In the genomic region with DNA sequence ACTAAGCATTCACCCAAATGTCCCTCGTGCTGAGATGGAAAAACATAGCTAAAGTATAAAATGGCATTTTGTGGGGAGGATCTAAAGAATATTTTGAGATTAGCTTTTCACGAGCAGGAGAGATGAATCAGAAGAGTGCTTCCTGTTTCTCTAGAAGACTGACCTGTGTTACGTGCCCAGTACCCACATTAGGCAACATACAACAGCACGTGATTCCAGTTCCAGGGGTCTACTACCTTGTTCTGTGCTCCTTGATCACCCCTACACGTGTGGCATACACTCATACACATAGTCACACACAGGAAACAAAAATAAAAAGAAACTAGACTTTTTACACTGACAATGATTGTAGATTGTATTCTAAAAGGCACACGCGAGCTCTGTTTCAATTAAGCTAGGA, we compare ENCODE assay signal across 9 mouse cellular contexts. TPM values are rescaled to one million over a fixed set of nuclear protein-coding genes. Genes with fewer than 3 reads are reported as not detected.
DNase-seq lines count a peak whose midpoint lies in the region; ATAC-seq and TF ChIP-seq lines count a peak whose summit lies in the region.
"Had no signal": no experiment of that assay in that cellular context is flagged by ENCODE, and none has a peak within 500 bp of the region (broad histone marks: within the 10 kb centered on the region; RNA-seq: fewer than 3 reads in every experiment).

No protein-coding gene starts in this region.

- no peaks in the 10 kb centered on the region for H3K9me3 ChIP-seq in heart, embryonic 13.5 days
- no peaks in the 10 kb centered on the region for H3K9me3 ChIP-seq in forebrain, embryonic 14.5 days (replicated peaks; ENCODE audit: control insufficient read depth, low read length)
- H3K9me3 ChIP-seq in liver, embryonic 14.5 days (ENCODE audit: control insufficient read depth, low read length), result no peaks in the 10 kb centered on the region

- no peak for TF ChIP-seq EP300 in liver, embryonic 14.5 days (IDR thresholded peaks at IDR 0.05; ENCODE audit: low read depth)

- no peak for DNase-seq in heart, adult 9 months (ENCODE audit: low spot score in 2 of 2)
- peak; percentile 45 for DNase-seq in A20 (ENCODE audit: low read depth, low spot score)
- no peak for DNase-seq in forebrain, embryonic 14.5 days (ENCODE audit: low spot score)
- no peak for DNase-seq in liver, embryonic 14.5 days (ENCODE audit: low read depth in 3 of 3, low spot score in 3 of 3)
- DNase-seq in cerebellum, adult 9-10 months, result no peak
- no peak for DNase-seq in retina, embryonic 14.5 days (ENCODE audit: low spot score)
- no peak for DNase-seq in B cell, adult 2 months
- DNase-seq: thymus, postnatal 36 days had no signal

- peak overlapping the region; percentile 78 for H3K4me2 ChIP-seq in heart, embryonic 13.5 days
- H3K4me2 ChIP-seq in forebrain, embryonic 14.5 days (ENCODE audit: low read length), result peak overlapping the region; percentile 94; the same call in 1 of the 2 replicates
- H3K4me2 ChIP-seq in liver, embryonic 14.5 days (ENCODE audit: low read depth), result peak overlapping the region; percentile 81

- no peak for TF ChIP-seq CTCF in liver, embryonic 14.5 days (IDR thresholded peaks at IDR 0.05; ENCODE audit: low read depth)

- ATAC-seq in heart, embryonic 13.5 days (ENCODE audit: extremely low read depth, insufficient number of reproducible peaks, low FRiP score, low TSS enrichment), result no peak
- ATAC-seq in forebrain, embryonic 14.5 days, result no peak
- ATAC-seq in liver, embryonic 14.5 days (ENCODE audit: insufficient read depth), result no peak

- 76% methylated on average over 7 of the region's 7 CpGs for WGBS in heart, embryonic 13.5 days
- WGBS in forebrain, embryonic 14.5 days, result 79% methylated on average over 7 of the region's 7 CpGs
- 64% methylated on average over 7 of the region's 7 CpGs for WGBS in liver, embryonic 14.5 days (ENCODE audit: insufficient replicate concordance)

- peak overlapping the region; percentile 61 for H3K4me3 ChIP-seq in heart, embryonic 13.5 days
- H3K4me3 ChIP-seq in forebrain, embryonic 14.5 days (ENCODE audit: low read depth, low read length), result peak overlapping the region; percentile 82; the same call in 1 of the 2 replicates
- peak overlapping the region in 1 of 2 experiments; percentile 98; a peak in 2 of 4 replicates for H3K4me3 ChIP-seq in liver, embryonic 14.5 days (ENCODE audit: insufficient read depth in 1 of 2, low read depth in 2 of 2, low read length in 2 of 2)

- H3K27ac ChIP-seq in heart, embryonic 13.5 days (replicated peaks), result no peak overlapping the region
- no peak overlapping the region for H3K27ac ChIP-seq in forebrain, embryonic 14.5 days (ENCODE audit: low read depth, low read length)
- H3K27ac ChIP-seq in liver, embryonic 14.5 days, result no peak overlapping the region

- peaks cover 18% of the 10 kb centered on the region for H3K4me1 ChIP-seq in heart, embryonic 13.5 days
- H3K4me1 ChIP-seq in forebrain, embryonic 14.5 days (ENCODE audit: control insufficient read depth, insufficient read depth, low read length), result peaks cover 13% of the 10 kb centered on the region
- H3K4me1 ChIP-seq in liver, embryonic 14.5 days (replicated peaks; ENCODE audit: control insufficient read depth in 2 of 2, insufficient read depth in 2 of 2, low read length in 1 of 2), result peaks cover 6 to 14% of the 10 kb centered on the region in 2 experiments

- H3K36me3 ChIP-seq in heart, embryonic 13.5 days, result peaks cover 29% of the 10 kb centered on the region
- peaks cover 19% of the 10 kb centered on the region for H3K36me3 ChIP-seq in forebrain, embryonic 14.5 days (ENCODE audit: control insufficient read depth, insufficient read depth, low read length)
- peaks cover 7% of the 10 kb centered on the region; the same call in 1 of the 2 replicates for H3K36me3 ChIP-seq in liver, embryonic 14.5 days (replicated peaks; ENCODE audit: control insufficient read depth, insufficient read depth, low read depth)

- no peaks in the 10 kb centered on the region for H3K27me3 ChIP-seq in heart, embryonic 13.5 days (replicated peaks)
- H3K27me3 ChIP-seq in forebrain, embryonic 14.5 days (replicated peaks; ENCODE audit: control insufficient read depth, insufficient read depth, low read length), result no peaks in the 10 kb centered on the region
- H3K27me3 ChIP-seq in liver, embryonic 14.5 days (ENCODE audit: control insufficient read depth, insufficient read depth, low read length), result no peaks in the 10 kb centered on the region

- H3K9ac ChIP-seq in heart, embryonic 13.5 days, result peak overlapping the region; percentile 87; the same call in 1 of the 2 replicates
- H3K9ac ChIP-seq in forebrain, embryonic 14.5 days (ENCODE audit: low read length), result no peak overlapping the region
- peak overlapping the region; percentile 12; the same call in 1 of the 2 replicates for H3K9ac ChIP-seq in liver, embryonic 14.5 days (replicated peaks)

RNA-seq across cellular contexts. Expression of a gene that starts 1.3 kb away (rescaled TPM):
- 6.8 and 6.9 TPM in 2 replicates for polyA plus RNA-seq in heart, embryonic 13.5 days (2015; fragmentation: Nextera tagmentation; extraction: Ambion mirVana)
- polyA plus RNA-seq in forebrain, embryonic 14.5 days (2014; fragmentation: Nextera tagmentation; extraction: Ambion mirVana), result 14.9 and 16.4 TPM in 2 replicates
- polyA plus RNA-seq in liver, embryonic 14.5 days (2012; rRNA removed), result 1.7 and 2.2 TPM in 2 replicates
- 4.3 and 5.4 TPM in 2 replicates for polyA plus RNA-seq in liver, embryonic 14.5 days (2014; fragmentation: Nextera tagmentation; extraction: Ambion mirVana)

RNA-seq across cellular contexts. Expression of a gene that starts 4.0 kb away (rescaled TPM):
- polyA plus RNA-seq in heart, embryonic 13.5 days (2015; fragmentation: Nextera tagmentation; extraction: Ambion mirVana), result 9.5 and 10.9 TPM in 2 replicates
- polyA plus RNA-seq in forebrain, embryonic 14.5 days (2014; fragmentation: Nextera tagmentation; extraction: Ambion mirVana), result 17.7 and 17.8 TPM in 2 replicates
- polyA plus RNA-seq in liver, embryonic 14.5 days (2012; rRNA removed), result 1.8 and 2.1 TPM in 2 replicates
- 2.9 and 3.2 TPM in 2 replicates for polyA plus RNA-seq in liver, embryonic 14.5 days (2014; fragmentation: Nextera tagmentation; extraction: Ambion mirVana)

RNA-seq across cellular contexts. Expression of a gene that starts 8.5 kb away (rescaled TPM):
- polyA plus RNA-seq in heart, embryonic 13.5 days (2015; fragmentation: Nextera tagmentation; extraction: Ambion mirVana), result 1,195 and 1,380 TPM in 2 replicates
- polyA plus RNA-seq in forebrain, embryonic 14.5 days (2014; fragmentation: Nextera tagmentation; extraction: Ambion mirVana), result 513 and 604 TPM in 2 replicates
- 111 and 190 TPM in 2 replicates for polyA plus RNA-seq in liver, embryonic 14.5 days (2012; rRNA removed)
- 454 and 472 TPM in 2 replicates for polyA plus RNA-seq in liver, embryonic 14.5 days (2014; fragmentation: Nextera tagmentation; extraction: Ambion mirVana)

RNA-seq across cellular contexts. Expression of a gene that starts 31.1 kb away (rescaled TPM):
- 26.0 and 30.0 TPM in 2 replicates for polyA plus RNA-seq in heart, embryonic 13.5 days (2015; fragmentation: Nextera tagmentation; extraction: Ambion mirVana)
- 42.8 and 45.7 TPM in 2 replicates for polyA plus RNA-seq in forebrain, embryonic 14.5 days (2014; fragmentation: Nextera tagmentation; extraction: Ambion mirVana)
- polyA plus RNA-seq in liver, embryonic 14.5 days (2012; rRNA removed), result 6.6 and 8.3 TPM in 2 replicates
- 18.7 and 21.0 TPM in 2 replicates for polyA plus RNA-seq in liver, embryonic 14.5 days (2014; fragmentation: Nextera tagmentation; extraction: Ambion mirVana)

RNA-seq across cellular contexts. Expression of a gene that starts 33.4 kb away (rescaled TPM):
- polyA plus RNA-seq in heart, embryonic 13.5 days (2015; fragmentation: Nextera tagmentation; extraction: Ambion mirVana), result 27.4 and 28.8 TPM in 2 replicates
- polyA plus RNA-seq in forebrain, embryonic 14.5 days (2014; fragmentation: Nextera tagmentation; extraction: Ambion mirVana), result 28.9 and 31.1 TPM in 2 replicates
- 25.6 and 29.8 TPM in 2 replicates for polyA plus RNA-seq in liver, embryonic 14.5 days (2012; rRNA removed)
- 14.2 TPM in 2 replicates for polyA plus RNA-seq in liver, embryonic 14.5 days (2014; fragmentation: Nextera tagmentation; extraction: Ambion mirVana)
